Mouse (Mus musculus): ENCODE data around the gene Csnk1g2.

Csnk1g2 gene

GRCm38 (mm10) chr10:80622661-80623456, at the start of gene Csnk1g2:
Gene Csnk1g2, plus strand, starts transcription at chr10:80622838.
- DNase-seq (ENCODE audit: low spot score) = no peak

- DNase-seq (ENCODE audit: low spot score) = no peak
Measured at GRCm38 (mm10) chr10:80573944-80574343, 48.7 kb upstream of the Csnk1g2 start.

- no peak for DNase-seq (ENCODE audit: low spot score)
Measured at GRCm38 (mm10) chr10:80574896-80575295, 47.7 kb upstream of the Csnk1g2 start.

GRCm38 (mm10) chr10:80575925-80576324, 46.7 kb upstream of the Csnk1g2 start:
- no peak for DNase-seq (ENCODE audit: low spot score)

GRCm38 (mm10) chr10:80576351-80577194, 46.1 kb upstream of the Csnk1g2 start:
- no peak for DNase-seq (ENCODE audit: low spot score)

GRCm38 (mm10) chr10:80577195-80578130, 45.2 kb upstream of the Csnk1g2 start, which contains the start of gene Klf16:
Gene Klf16, minus strand, starts transcription at chr10:80577321.
- peak; percentile 95 for DNase-seq (ENCODE audit: low spot score)

- no peak for DNase-seq (ENCODE audit: low spot score)
Measured at GRCm38 (mm10) chr10:80578131-80578750, 44.4 kb upstream of the Csnk1g2 start.

- no peak for DNase-seq (ENCODE audit: low spot score)
Measured at GRCm38 (mm10) chr10:80578911-80579310, 43.7 kb upstream of the Csnk1g2 start.

- no peak for DNase-seq (ENCODE audit: low spot score)
Measured at GRCm38 (mm10) chr10:80583047-80583446, 39.6 kb upstream of the Csnk1g2 start.

GRCm38 (mm10) chr10:80584045-80584488, 38.6 kb upstream of the Csnk1g2 start:
- no peak for DNase-seq (ENCODE audit: low spot score)

GRCm38 (mm10) chr10:80584642-80585552, 37.7 kb upstream of the Csnk1g2 start:
- no peak for DNase-seq (ENCODE audit: low spot score)

GRCm38 (mm10) chr10:80585581-80585980, 37.1 kb upstream of the Csnk1g2 start:
- DNase-seq (ENCODE audit: low spot score) = no peak

GRCm38 (mm10) chr10:80586407-80587304, 36.0 kb upstream of the Csnk1g2 start:
- no peak for DNase-seq (ENCODE audit: low spot score)

GRCm38 (mm10) chr10:80587305-80587657, 35.4 kb upstream of the Csnk1g2 start:
- no peak for DNase-seq (ENCODE audit: low spot score)

GRCm38 (mm10) chr10:80589127-80589878, 33.3 kb upstream of the Csnk1g2 start:
- DNase-seq (ENCODE audit: low spot score) = no peak

- peak; percentile 91 for DNase-seq (ENCODE audit: low spot score)
Measured at GRCm38 (mm10) chr10:80589879-80590854, 32.5 kb upstream of the Csnk1g2 start, which contains the start of gene Abhd17a. Gene Abhd17a, minus strand, starts transcription at chr10:80590341.

GRCm38 (mm10) chr10:80596318-80596717, 26.3 kb upstream of the Csnk1g2 start:
- no peak for DNase-seq (ENCODE audit: low spot score)
